ENCODE assay signal across 15 mouse cellular contexts in genomic region chr19:21138998-21139495, GRCm38 (mm10).
"Had no signal": no experiment of that assay in that cellular context is flagged by ENCODE, and none has a peak within 500 bp of the region (broad histone marks: within the 10 kb centered on the region; RNA-seq: fewer than 3 reads in every experiment).

No protein-coding gene starts in this region.

- H3K9ac ChIP-seq: limb, embryonic 12.5 days; liver, embryonic 14.5 days; lung, embryonic 14.5 days; midbrain, embryonic 12.5 days had no signal

- H3K9me3 ChIP-seq: limb, embryonic 12.5 days; midbrain, embryonic 12.5 days had no signal

- H3K27me3 ChIP-seq: limb, embryonic 12.5 days had no signal

- H3K36me3 ChIP-seq: limb, embryonic 12.5 days; midbrain, embryonic 12.5 days had no signal

- ATAC-seq: midbrain, embryonic 16.5 days had no signal

- H3K27ac ChIP-seq: kidney, postnatal 0 days; limb, embryonic 12.5 days; liver, embryonic 14.5 days; midbrain, embryonic 12.5 days; stomach, postnatal 0 days had no signal

- DNase-seq: kidney, adult 2 months; kidney, postnatal 36 days; layer of hippocampus, adult 9-11 months; layer of hippocampus, postnatal 36 days; liver; lung, embryonic 14.5 days; lung, postnatal 10 days; lung, postnatal 4 days; thymus, postnatal 4 days had no signal

- H3K4me2 ChIP-seq: limb, embryonic 12.5 days; lung, embryonic 14.5 days; midbrain, embryonic 12.5 days had no signal

- H3K4me3 ChIP-seq: limb, embryonic 12.5 days; midbrain, embryonic 12.5 days had no signal
